Mouse (Mus musculus): ENCODE data around the gene Krtap2-4. TPM values are rescaled to one million over a fixed set of nuclear protein-coding genes. Genes with fewer than 3 reads are reported as not detected.

The Krtap2-4 gene
- total and polyA plus RNA-seq, 3 experiments, result not detected

DNA sequence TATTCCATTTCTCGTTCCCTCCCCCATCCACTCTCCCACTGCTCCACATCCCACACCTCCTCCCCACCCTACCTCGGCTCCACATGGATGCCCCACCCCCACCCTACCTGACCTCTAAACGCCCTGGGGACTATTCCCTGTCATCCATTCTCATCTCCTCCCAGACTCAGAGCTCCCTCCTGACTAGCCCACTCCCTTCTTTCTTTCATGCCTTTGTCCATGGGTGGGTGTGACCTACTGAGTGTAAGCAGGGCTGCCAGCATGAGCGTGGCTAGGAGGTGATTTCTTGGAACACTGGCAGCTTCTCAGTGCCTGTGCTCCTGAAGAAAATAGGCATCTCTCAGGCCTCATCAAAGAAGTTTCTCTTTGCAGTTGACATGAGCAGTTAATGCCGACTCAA lies 42.4 kb upstream of the Krtap2-4 start:
- Histone ChIP-seq H3K79me2 (replicated peaks; ENCODE audit: control insufficient read depth, extremely low read depth, insufficient read depth, poor library complexity, severe bottlenecking) (no peaks in the 10 kb centered on the region), H3K9me3 (replicated peaks; ENCODE audit: low read length) (peaks cover 5% of the 10 kb centered on the region), H3K27ac (ENCODE audit: insufficient read depth, low read depth) (no peak overlapping the region), H3K27me3 (replicated peaks) (peaks cover 71% of the 10 kb centered on the region), H3K4me3 (replicated peaks in 1 of 3; ENCODE audit: low read depth in 2 of 3, low read length in 2 of 3, poor library complexity in 1 of 3) (no peak overlapping the region), H3K36me3 (replicated peaks in 1 of 2; ENCODE audit: control insufficient read depth in 1 of 2, insufficient read depth in 1 of 2, low read length in 1 of 2) (no peaks in the 10 kb centered on the region), H3K4me2 (ENCODE audit: insufficient read depth, low read depth, poor library complexity, severe bottlenecking) (no peak overlapping the region), H3K4me1 (ENCODE audit: control insufficient read depth in 1 of 2, insufficient read depth in 2 of 2) (peaks cover 0 to 2% of the 10 kb centered on the region in 2 experiments; a peak in 1 of 4 replicates), H3K9ac (ENCODE audit: insufficient read depth, low read depth) (no peak overlapping the region)
- no peak for TF ChIP-seq NELFE (IDR thresholded peaks at IDR 0.05; ENCODE audit: low read depth, low read length)
- no peak for TF ChIP-seq MYC (IDR thresholded peaks at IDR 0.05; ENCODE audit: low read depth, low read length)
- no peak for TF ChIP-seq JUND (conservative IDR thresholded peaks at IDR 0.05; ENCODE audit: low read depth, low read length)
- TF ChIP-seq KAT2A (IDR thresholded peaks at IDR 0.05; ENCODE audit: insufficient replicate concordance, low read length), result no peak
- in situ Hi-C loops (cut with MboI; ENCODE audit: low pct_ligation_motif_present, low pct_unique_long_range_greater_than_20kb, low sequenced_read_pairs), result no loop called here
- DNase-seq (ENCODE audit: extremely low read depth), result no peak
- dilution Hi-C loops (cut with MboI; ENCODE audit: extremely low pct_ligation_motif_present, extremely low pct_unique_long_range_greater_than_20kb, low sequenced_read_pairs), result no loop called here

DNA sequence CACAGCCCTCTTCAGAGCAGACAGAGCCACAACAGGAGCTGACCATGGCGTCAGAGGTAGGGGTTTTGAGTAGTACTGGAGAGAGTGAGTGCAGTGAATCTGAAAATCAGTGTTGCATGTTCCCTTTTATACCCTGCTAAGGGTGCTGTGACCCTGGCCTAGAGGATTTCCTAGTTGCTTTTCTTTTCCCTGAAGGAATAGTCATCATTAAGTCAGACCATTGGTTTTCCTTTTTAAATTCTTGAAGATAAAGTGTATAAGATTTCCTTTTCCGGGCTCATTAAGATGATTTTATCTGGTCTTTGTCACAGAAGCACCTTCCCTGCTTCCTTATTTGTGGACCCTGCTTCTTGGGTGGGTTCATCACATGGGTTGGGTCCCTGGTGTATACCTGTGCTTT lies 35.5 kb upstream of the Krtap2-4 start, which contains the start of gene Gm11555:
TSS of gene Gm11555 (minus strand) at position 101 of the 400 bp plus-strand sequence.
- Histone ChIP-seq H3K9ac (ENCODE audit: insufficient read depth, low read depth) (no peak within 1 kb of the TSS), H3K4me1 (ENCODE audit: control insufficient read depth in 1 of 2, insufficient read depth in 2 of 2) (no peaks in the 10 kb centered on the region), H3K79me2 (replicated peaks; ENCODE audit: control insufficient read depth, extremely low read depth, insufficient read depth, poor library complexity, severe bottlenecking) (no peaks in the 10 kb centered on the region), H3K4me2 (ENCODE audit: insufficient read depth, low read depth, poor library complexity, severe bottlenecking) (no peak within 1 kb of the TSS), H3K27me3 (replicated peaks) (peaks cover 80% of the 10 kb centered on the region), H3K36me3 (replicated peaks in 1 of 2; ENCODE audit: control insufficient read depth in 1 of 2, insufficient read depth in 1 of 2, low read length in 1 of 2) (no peaks in the 10 kb centered on the region), H3K4me3 (replicated peaks in 1 of 3; ENCODE audit: low read depth in 2 of 3, low read length in 2 of 3, poor library complexity in 1 of 3) (no peak within 1 kb of the TSS), H3K9me3 (replicated peaks; ENCODE audit: low read length) (peaks cover 3% of the 10 kb centered on the region), H3K27ac (ENCODE audit: insufficient read depth, low read depth) (no peak within 1 kb of the TSS)
- in situ Hi-C loops (cut with MboI; ENCODE audit: low pct_ligation_motif_present, low pct_unique_long_range_greater_than_20kb, low sequenced_read_pairs) (no loop called here), dilution Hi-C loops (cut with MboI; ENCODE audit: extremely low pct_ligation_motif_present, extremely low pct_unique_long_range_greater_than_20kb, low sequenced_read_pairs) (no loop called here)
- no peak for DNase-seq (ENCODE audit: extremely low read depth)
- TF ChIP-seq ZKSCAN1 (IDR thresholded peaks at IDR 0.05; ENCODE audit: borderline replicate concordance, low read depth, low read length) (no peak), CHD1 (IDR thresholded peaks at IDR 0.05; ENCODE audit: low read depth, low read length) (no peak), BHLHE40 (IDR thresholded peaks at IDR 0.05; ENCODE audit: low read depth, low read length) (no peak), MYC (IDR thresholded peaks at IDR 0.05; ENCODE audit: low read depth, low read length) (no peak), ETS1 (conservative IDR thresholded peaks at IDR 0.05; ENCODE audit: low read depth, low read length) (no peak), CTCF (conservative IDR thresholded peaks at IDR 0.05 in 1 of 2, IDR thresholded peaks at IDR 0.05 in 1 of 2; ENCODE audit: low read depth in 2 of 2, low read length in 2 of 2) (no peak), POLR2AphosphoS2 (IDR thresholded peaks at IDR 0.05; ENCODE audit: low read depth, low read length) (no peak), CHD2 (IDR thresholded peaks at IDR 0.05; ENCODE audit: low read length) (no peak), ELF1 (IDR thresholded peaks at IDR 0.05; ENCODE audit: low read depth, low read length) (no peak), ZNF384 (IDR thresholded peaks at IDR 0.05; ENCODE audit: low read depth, low read length) (no peak), KAT2A (IDR thresholded peaks at IDR 0.05; ENCODE audit: insufficient replicate concordance, low read length) (no peak), GABPA (IDR thresholded peaks at IDR 0.05; ENCODE audit: insufficient replicate concordance, low read depth, low read length) (no peak)

DNA sequence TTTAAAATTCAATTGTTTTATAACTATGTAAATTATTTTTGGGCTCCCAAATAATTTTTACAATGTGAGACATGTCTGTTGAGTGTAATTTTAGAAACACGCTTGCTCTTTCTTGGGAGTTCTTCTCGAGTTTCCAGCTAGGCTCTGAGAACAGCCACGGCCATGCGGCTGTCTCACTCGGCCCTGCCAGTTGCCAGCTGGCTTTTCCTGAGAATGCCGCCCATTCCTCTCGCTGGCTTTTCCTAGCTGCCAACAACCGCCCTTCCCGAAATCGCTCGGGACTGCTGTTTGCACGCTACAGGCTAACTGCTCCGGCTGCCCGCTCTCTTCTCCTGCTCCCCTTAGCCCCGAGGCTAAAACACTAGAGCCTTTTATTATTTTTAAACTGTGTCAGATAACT lies 31.8 kb upstream of the Krtap2-4 start:
- no peak overlapping the region for H3K4me2 ChIP-seq (ENCODE audit: insufficient read depth, low read depth, poor library complexity, severe bottlenecking)
- dilution Hi-C loops (cut with MboI; ENCODE audit: extremely low pct_ligation_motif_present, extremely low pct_unique_long_range_greater_than_20kb, low sequenced_read_pairs) (no loop called here), in situ Hi-C loops (cut with MboI; ENCODE audit: low pct_ligation_motif_present, low pct_unique_long_range_greater_than_20kb, low sequenced_read_pairs) (no loop called here)
- H3K79me2 ChIP-seq (replicated peaks; ENCODE audit: control insufficient read depth, extremely low read depth, insufficient read depth, poor library complexity, severe bottlenecking), result no peaks in the 10 kb centered on the region
- peaks cover 71% of the 10 kb centered on the region for H3K27me3 ChIP-seq (replicated peaks)
- no peaks in the 10 kb centered on the region for H3K36me3 ChIP-seq (replicated peaks in 1 of 2; ENCODE audit: control insufficient read depth in 1 of 2, insufficient read depth in 1 of 2, low read length in 1 of 2)
- H3K27ac ChIP-seq (ENCODE audit: insufficient read depth, low read depth), result no peak overlapping the region
- no peak for DNase-seq (ENCODE audit: extremely low read depth)
- H3K4me1 ChIP-seq (ENCODE audit: control insufficient read depth in 1 of 2, insufficient read depth in 2 of 2), result peaks cover 0 to 5% of the 10 kb centered on the region in 2 experiments; a peak in 1 of 4 replicates
- peaks cover 3% of the 10 kb centered on the region for H3K9me3 ChIP-seq (replicated peaks; ENCODE audit: low read length)
- TF ChIP-seq NELFE (IDR thresholded peaks at IDR 0.05; ENCODE audit: low read depth, low read length) (no peak), POLR2A (IDR thresholded peaks at IDR 0.05; ENCODE audit: low read depth, low read length) (no peak), ZC3H11A (IDR thresholded peaks at IDR 0.05; ENCODE audit: low read depth, low read length) (no peak), SMC3 (IDR thresholded peaks at IDR 0.05; ENCODE audit: low read depth, low read length) (no peak), SIN3A (IDR thresholded peaks at IDR 0.05; ENCODE audit: low read length) (no peak), USF2 (conservative IDR thresholded peaks at IDR 0.05; ENCODE audit: low read depth, low read length) (no peak), MAFK (IDR thresholded peaks at IDR 0.05; ENCODE audit: insufficient replicate concordance, low read length) (no peak), MYC (IDR thresholded peaks at IDR 0.05; ENCODE audit: low read depth, low read length) (no peak)
- no peak overlapping the region for H3K9ac ChIP-seq (ENCODE audit: insufficient read depth, low read depth)
- no peak overlapping the region for H3K4me3 ChIP-seq (replicated peaks in 1 of 3; ENCODE audit: low read depth in 2 of 3, low read length in 2 of 3, poor library complexity in 1 of 3)
